Mouse (Mus musculus) C2C12 (cell line): ENCODE measurements around the gene Caln1. TPM values are rescaled to one million over a fixed set of nuclear protein-coding genes. Genes with fewer than 3 reads are reported as not detected.

Experiments used
- H3K27me3 ChIP-seq: one replicate; pipeline ENCODE4 v1.6.1; 2011; ENCODE audit not compliant: control insufficient read depth, insufficient read depth, insufficient read length
- H3K36me3 ChIP-seq: one replicate; pipeline ENCODE4 v1.6.1; 2011; ENCODE audit not compliant: control insufficient read depth, insufficient read depth
- H3K4me3 ChIP-seq: one replicate; pipeline ENCODE4 v1.5.1; 2011; ENCODE audit warnings: mild to moderate bottlenecking, control low read depth; ENCODE audit not compliant: poor library complexity, insufficient read depth, severe bottlenecking
- H3K79me2 ChIP-seq: one replicate; pipeline ENCODE4 v1.6.1; 2011; ENCODE audit not compliant: control insufficient read depth, insufficient read depth
- H3K79me3 ChIP-seq: one replicate; pipeline ENCODE4 v1.6.1; 2011; ENCODE audit warnings: low read depth, control low read depth
- H3ac ChIP-seq: one replicate; pipeline ENCODE3; 2011; ENCODE audit warnings: low read depth; ENCODE audit not compliant: control insufficient read depth, insufficient read length
- CEBPB ChIP-seq: IDR thresholded peaks from one replicate; pipeline ENCODE4 v1.6.1; 2011; ENCODE audit warnings: low read depth, mild to moderate bottlenecking, control low read depth, moderate library complexity
- CTCF ChIP-seq: IDR thresholded peaks from one replicate; pipeline ENCODE4 v1.5.1; 2011; ENCODE audit not compliant: control insufficient read depth, insufficient read depth, insufficient read length
- FOSL1 ChIP-seq: IDR thresholded peaks from one replicate; pipeline ENCODE4 v1.8.0; 2011; ENCODE audit warnings: mild to moderate bottlenecking, low read length; ENCODE audit not compliant: poor library complexity, insufficient read depth, severe bottlenecking
- MAX ChIP-seq: IDR thresholded peaks from one replicate; pipeline ENCODE4 v1.6.1; 2011; ENCODE audit warnings: mild to moderate bottlenecking, control low read depth
- MYOD1 ChIP-seq: IDR thresholded peaks from one replicate; pipeline ENCODE4 v1.6.1; 2011; ENCODE audit warnings: low read depth; ENCODE audit not compliant: control insufficient read depth, insufficient read length
- MYOG ChIP-seq: IDR thresholded peaks from one replicate; pipeline ENCODE4 v1.6.1; 2011; ENCODE audit not compliant: control insufficient read depth, insufficient read length; ENCODE audit errors: extremely low read depth
- USF1 ChIP-seq: IDR thresholded peaks from one replicate; pipeline ENCODE4 v1.6.1; 2011; ENCODE audit warnings: low read depth, mild to moderate bottlenecking, control low read depth, moderate library complexity
- polyA plus RNA-seq: library from polyadenylated mRNA; unstranded; fragments of >200 nt; fragmentation: generic; extraction: Trizol; gene quantifications from one replicate; pipeline ENCODE4 v1.2.1, GENCODE M21; 2012; ENCODE audit warnings: missing spikeins

Caln1 gene
- polyA plus RNA-seq, 1 experiment, result 0.02 TPM

DNA sequence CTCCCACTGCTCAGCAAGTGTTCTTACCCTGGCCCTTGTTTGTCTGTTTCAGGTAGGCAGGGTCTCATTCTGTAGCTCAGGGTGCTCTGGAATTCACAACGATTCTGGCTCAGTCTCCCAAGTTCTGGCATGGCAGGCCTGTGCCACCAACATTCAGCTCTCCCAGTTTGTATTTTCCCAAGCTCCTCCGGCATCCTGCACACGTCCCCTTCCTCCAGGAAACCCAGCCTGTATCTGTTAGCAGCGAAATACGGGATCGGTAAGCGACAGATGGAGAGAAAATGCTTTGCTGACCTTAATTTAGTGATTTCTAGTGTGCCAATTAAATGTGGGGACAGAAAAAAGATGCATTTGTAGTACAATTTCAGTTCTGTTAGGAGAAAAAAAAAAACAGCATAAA, 88.8 kb downstream of the Caln1 start:
- Histone ChIP-seq H3K4me3 (no peak overlapping the region), H3K79me2 (no peaks in the 10 kb centered on the region), H3K27me3 (no peaks in the 10 kb centered on the region), H3K36me3 (no peaks in the 10 kb centered on the region), H3ac (no peak overlapping the region), H3K79me3 (no peaks in the 10 kb centered on the region)
- TF ChIP-seq CEBPB (no peak), MYOG (no peak), MAX (no peak), CTCF (no peak), FOSL1 (no peak), MYOD1 (no peak), USF1 (no peak)

DNA sequence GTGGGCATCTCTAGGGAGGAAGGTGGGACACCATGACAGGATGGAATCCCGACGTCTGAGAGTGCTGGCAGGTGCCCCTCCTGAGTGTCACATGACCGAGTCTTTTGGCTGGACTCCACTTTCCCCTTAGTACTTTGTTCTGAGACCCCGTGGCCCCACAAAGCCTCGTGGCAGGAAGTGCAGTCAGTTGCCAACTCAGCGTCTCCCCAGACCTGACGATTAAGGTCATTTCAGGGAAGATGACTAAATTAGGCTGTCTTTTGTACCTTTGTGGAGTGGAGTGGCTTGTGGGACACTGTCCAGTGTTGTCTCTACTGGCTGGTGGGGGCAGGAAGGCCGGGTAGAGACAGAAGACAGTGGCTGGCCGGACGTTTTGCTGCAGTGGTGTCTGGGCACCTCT, 103.0 kb downstream of the Caln1 start:
- Histone ChIP-seq H3K79me2 (no peaks in the 10 kb centered on the region), H3K4me3 (no peak overlapping the region)
- TF ChIP-seq MYOG (no peak), MAX (no peak), USF1 (no peak), CEBPB (no peak), MYOD1 (no peak), CTCF (no peak), FOSL1 (no peak)

DNA sequence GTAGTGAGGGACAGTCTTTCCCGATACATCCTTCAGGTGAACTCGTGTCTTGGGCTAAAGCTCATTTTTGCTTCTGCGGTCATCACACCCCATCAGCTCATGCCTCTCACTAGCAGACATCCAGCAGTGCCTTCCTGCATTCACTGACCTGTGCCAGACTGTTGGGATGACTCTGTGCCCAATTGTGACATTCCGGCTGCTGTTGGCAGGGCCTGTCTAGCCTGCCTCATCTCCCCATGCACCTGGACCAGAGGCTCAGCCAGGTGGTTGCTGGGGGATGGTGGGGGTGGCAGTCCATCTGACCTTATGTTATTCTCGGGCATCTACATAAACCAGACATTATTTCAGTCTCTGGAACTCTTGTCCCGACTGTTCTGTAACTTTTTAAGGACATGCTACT, 105.6 kb downstream of the Caln1 start:
- Histone ChIP-seq H3K27me3 (no peaks in the 10 kb centered on the region), H3ac (no peak overlapping the region), H3K4me3 (no peak overlapping the region), H3K79me3 (no peaks in the 10 kb centered on the region), H3K36me3 (no peaks in the 10 kb centered on the region), H3K79me2 (no peaks in the 10 kb centered on the region)
- TF ChIP-seq USF1, result no peak
- TF ChIP-seq CTCF, result no peak
- TF ChIP-seq CEBPB, result no peak
- no peak for TF ChIP-seq MYOG
- no peak for TF ChIP-seq MAX
- TF ChIP-seq FOSL1, result no peak
- TF ChIP-seq MYOD1, result no peak

More for the DNA sequence above, 103.0 kb downstream of the Caln1 start:
- no peaks in the 10 kb centered on the region for H3K79me3 ChIP-seq
- H3ac ChIP-seq, result no peak overlapping the region
- no peaks in the 10 kb centered on the region for H3K27me3 ChIP-seq
- no peaks in the 10 kb centered on the region for H3K36me3 ChIP-seq

DNA sequence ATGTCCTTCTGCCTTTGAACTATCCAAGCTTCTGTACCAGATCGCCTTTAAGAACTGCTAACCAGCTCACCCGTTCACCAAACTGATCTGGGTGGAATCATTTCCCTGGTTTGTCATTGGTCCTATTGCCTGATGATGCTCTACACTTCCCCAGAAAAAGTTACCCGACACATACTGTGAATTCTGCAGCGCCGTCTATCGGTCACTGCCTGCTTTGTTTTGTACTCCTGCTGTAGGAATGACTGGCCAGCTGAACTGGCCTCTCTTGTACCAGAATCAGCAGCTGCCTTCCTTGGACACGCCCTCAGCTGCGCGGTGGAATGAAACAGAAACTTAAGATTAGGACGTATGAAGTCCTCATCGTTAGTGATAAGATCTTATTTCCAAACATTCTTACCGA, 107.5 kb downstream of the Caln1 start:
- Histone ChIP-seq H3K79me3 (no peaks in the 10 kb centered on the region), H3K36me3 (no peaks in the 10 kb centered on the region), H3K27me3 (no peaks in the 10 kb centered on the region), H3K4me3 (no peak overlapping the region), H3K79me2 (no peaks in the 10 kb centered on the region), H3ac (no peak overlapping the region)
- TF ChIP-seq CEBPB (no peak), USF1 (no peak), CTCF (no peak), MYOD1 (no peak), FOSL1 (no peak), MAX (no peak), MYOG (no peak)

DNA sequence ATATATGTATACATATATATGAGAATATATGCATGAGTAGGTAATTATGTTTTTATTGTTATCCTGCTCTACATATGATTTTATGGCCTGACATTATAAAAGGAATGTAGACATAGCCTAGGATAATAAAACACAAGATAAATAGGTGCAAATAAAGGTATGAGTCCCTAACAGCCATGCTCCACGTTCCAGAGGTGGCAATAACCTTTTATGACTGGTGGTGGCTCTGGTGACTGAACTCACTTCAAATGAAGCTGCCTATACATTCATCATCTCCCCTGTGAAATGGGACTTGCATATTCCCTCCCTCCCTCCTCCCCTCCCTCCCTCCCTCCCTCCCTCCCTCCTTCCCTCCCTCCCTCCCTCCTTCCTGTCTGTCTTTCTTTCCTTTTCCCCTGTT, 111.0 kb downstream of the Caln1 start:
- no peaks in the 10 kb centered on the region for H3K27me3 ChIP-seq
- H3K36me3 ChIP-seq, result no peaks in the 10 kb centered on the region
- TF ChIP-seq CTCF, result no peak
- TF ChIP-seq MYOD1, result no peak
- no peak for TF ChIP-seq CEBPB
- no peak for TF ChIP-seq MYOG
- no peak for TF ChIP-seq MAX
- TF ChIP-seq FOSL1, result no peak
- no peak for TF ChIP-seq USF1
- no peaks in the 10 kb centered on the region for H3K79me2 ChIP-seq
- no peaks in the 10 kb centered on the region for H3K79me3 ChIP-seq
- H3ac ChIP-seq, result no peak overlapping the region
- no peak overlapping the region for H3K4me3 ChIP-seq

DNA sequence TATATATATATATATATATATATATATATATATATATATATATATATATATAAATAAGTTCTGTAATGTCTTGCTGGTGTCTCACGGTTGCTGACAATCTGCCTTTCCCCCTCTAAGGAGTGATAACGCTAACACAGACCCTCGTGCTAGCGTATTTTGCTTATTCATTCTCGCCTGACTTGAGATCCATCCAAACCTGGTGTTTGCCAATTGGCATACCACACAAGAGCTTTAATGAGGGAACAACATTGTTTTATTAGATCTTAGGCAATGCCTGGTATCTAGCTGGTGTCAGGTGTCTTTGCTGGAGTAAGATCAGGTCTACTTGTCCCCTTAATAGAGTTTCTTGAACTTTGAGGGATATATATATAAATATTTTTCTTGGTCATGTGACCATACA, 122.2 kb downstream of the Caln1 start:
- Histone ChIP-seq H3K79me2 (no peaks in the 10 kb centered on the region), H3K4me3 (no peak overlapping the region), H3K27me3 (no peaks in the 10 kb centered on the region), H3K79me3 (no peaks in the 10 kb centered on the region), H3ac (no peak overlapping the region), H3K36me3 (no peaks in the 10 kb centered on the region)
- no peak for TF ChIP-seq MYOG
- TF ChIP-seq FOSL1, result no peak
